Comparison of ENCODE assay signal across 12 mouse cellular contexts in the genomic region with DNA sequence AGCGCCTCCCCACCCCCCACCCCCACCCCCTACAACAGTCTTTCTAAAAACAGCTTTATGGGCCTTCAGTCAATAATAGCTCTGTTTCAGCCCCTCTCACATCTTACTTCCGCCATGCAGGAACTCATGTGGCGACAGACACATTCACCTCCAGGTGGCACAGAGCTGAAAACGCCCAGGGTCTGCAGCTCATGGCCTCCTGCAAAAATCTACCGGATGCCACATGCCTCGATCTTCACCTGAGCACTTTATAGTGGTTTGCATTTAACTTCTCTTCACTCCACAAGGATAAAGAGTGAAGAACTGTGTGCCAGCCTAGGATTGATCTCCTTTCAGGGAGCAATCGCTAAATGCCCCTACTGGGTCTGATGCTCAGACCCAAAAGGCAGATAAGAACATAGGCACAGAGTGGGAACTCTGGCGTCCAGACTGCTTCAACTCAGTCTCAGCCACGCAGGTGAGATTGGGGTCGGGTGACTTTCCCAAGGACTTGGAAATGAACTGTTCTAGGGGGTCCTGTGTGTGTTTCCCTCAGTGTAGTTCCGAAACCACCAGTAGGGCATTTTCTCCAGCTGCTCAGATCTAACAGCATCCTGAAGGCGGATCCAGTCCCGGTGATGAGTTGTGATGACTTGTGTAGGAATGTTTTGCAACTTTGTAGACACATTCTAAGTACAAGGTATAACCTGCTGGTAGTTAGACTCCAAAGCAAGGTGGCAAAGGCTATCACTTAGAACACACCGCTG.
DNase-seq lines count a peak whose midpoint lies in the region; ATAC-seq lines count a peak whose summit lies in the region.
"Had no signal": no experiment of that assay in that cellular context is flagged by ENCODE, and none has a peak within 500 bp of the region (broad histone marks: within the 10 kb centered on the region; RNA-seq: fewer than 3 reads in every experiment).

No protein-coding gene starts in this region.

- peaks cover 9% of the 10 kb centered on the region; the same call in 1 of the 2 replicates for H3K27me3 ChIP-seq in forebrain, embryonic 12.5 days
- no peaks in the 10 kb centered on the region for H3K27me3 ChIP-seq in forebrain, embryonic 14.5 days (replicated peaks; ENCODE audit: control insufficient read depth, insufficient read depth, low read length)
- H3K27me3 ChIP-seq in midbrain, embryonic 12.5 days, result peaks cover 18% of the 10 kb centered on the region
- H3K27me3 ChIP-seq in midbrain, embryonic 11.5 days (ENCODE audit: control insufficient read depth, insufficient read depth, low read length), result no peaks in the 10 kb centered on the region
- no peaks in the 10 kb centered on the region for H3K27me3 ChIP-seq in limb, embryonic 11.5 days (ENCODE audit: control insufficient read depth, insufficient read depth, low read length)
- H3K27me3 ChIP-seq in stomach, embryonic 15.5 days (replicated peaks), result no peaks in the 10 kb centered on the region

- peak overlapping the region; percentile 39; the same call in 1 of the 2 replicates for H3K4me2 ChIP-seq in forebrain, embryonic 12.5 days
- no peak overlapping the region; the same call in 1 of the 2 replicates for H3K4me2 ChIP-seq in forebrain, embryonic 14.5 days (ENCODE audit: low read length)
- 0 out of 2 replicates have a peak overlapping the region, but pooled peaks have one; percentile 34 for H3K4me2 ChIP-seq in midbrain, embryonic 12.5 days (replicated peaks)
- no peak overlapping the region for H3K4me2 ChIP-seq in midbrain, embryonic 11.5 days
- no peak overlapping the region for H3K4me2 ChIP-seq in limb, embryonic 11.5 days (ENCODE audit: low read depth, severe bottlenecking)
- 0 out of 2 replicates have a peak overlapping the region, but pooled peaks have one; percentile 41 for H3K4me2 ChIP-seq in stomach, embryonic 15.5 days

- H3K9me3 ChIP-seq in forebrain, embryonic 12.5 days, result no peaks in the 10 kb centered on the region
- H3K9me3 ChIP-seq in forebrain, embryonic 14.5 days (replicated peaks; ENCODE audit: control insufficient read depth, low read length), result no peaks in the 10 kb centered on the region
- H3K9me3 ChIP-seq in midbrain, embryonic 12.5 days, result no peaks in the 10 kb centered on the region
- no peaks in the 10 kb centered on the region for H3K9me3 ChIP-seq in midbrain, embryonic 11.5 days (ENCODE audit: control insufficient read depth, low read length)
- H3K9me3 ChIP-seq in limb, embryonic 11.5 days (ENCODE audit: control insufficient read depth, low read length), result no peaks in the 10 kb centered on the region
- no peaks in the 10 kb centered on the region for H3K9me3 ChIP-seq in stomach, embryonic 15.5 days

- no peaks in the 10 kb centered on the region for H3K36me3 ChIP-seq in forebrain, embryonic 12.5 days (replicated peaks)
- H3K36me3 ChIP-seq in forebrain, embryonic 14.5 days (ENCODE audit: control insufficient read depth, insufficient read depth, low read length), result no peaks in the 10 kb centered on the region
- no peaks in the 10 kb centered on the region for H3K36me3 ChIP-seq in midbrain, embryonic 12.5 days
- no peaks in the 10 kb centered on the region for H3K36me3 ChIP-seq in midbrain, embryonic 11.5 days (ENCODE audit: control insufficient read depth, insufficient read depth, low read length)
- H3K36me3 ChIP-seq in limb, embryonic 11.5 days (ENCODE audit: control insufficient read depth, insufficient read depth, low read length), result no peaks in the 10 kb centered on the region
- H3K36me3 ChIP-seq in stomach, embryonic 15.5 days, result no peaks in the 10 kb centered on the region
- H3K36me3 ChIP-seq: G1E had no signal

- peaks cover 51% of the 10 kb centered on the region for H3K4me1 ChIP-seq in forebrain, embryonic 12.5 days
- H3K4me1 ChIP-seq in forebrain, embryonic 14.5 days (ENCODE audit: control insufficient read depth, insufficient read depth, low read length), result peaks cover 22% of the 10 kb centered on the region
- H3K4me1 ChIP-seq in midbrain, embryonic 12.5 days, result peaks cover 41% of the 10 kb centered on the region
- H3K4me1 ChIP-seq in midbrain, embryonic 11.5 days (ENCODE audit: control insufficient read depth, insufficient read depth, low read length), result peaks cover 8% of the 10 kb centered on the region
- peaks cover 47% of the 10 kb centered on the region for H3K4me1 ChIP-seq in limb, embryonic 11.5 days (ENCODE audit: control insufficient read depth, insufficient read depth, low read length)
- peaks cover 40% of the 10 kb centered on the region for H3K4me1 ChIP-seq in stomach, embryonic 15.5 days

- H3K27ac ChIP-seq in forebrain, embryonic 12.5 days, result no peak overlapping the region
- H3K27ac ChIP-seq in forebrain, embryonic 14.5 days (ENCODE audit: low read depth, low read length), result no peak overlapping the region
- H3K27ac ChIP-seq in midbrain, embryonic 12.5 days (replicated peaks), result no peak overlapping the region
- H3K27ac ChIP-seq in midbrain, embryonic 11.5 days (ENCODE audit: low read depth, low read length), result no peak overlapping the region
- H3K27ac ChIP-seq in limb, embryonic 11.5 days (replicated peaks; ENCODE audit: low read depth, low read length), result no peak overlapping the region
- peak overlapping the region; percentile 65; the same call in 1 of the 2 replicates for H3K27ac ChIP-seq in stomach, embryonic 15.5 days

- 0 out of 2 replicates have a peak, but pooled peaks have one; percentile 36 for ATAC-seq in forebrain, embryonic 12.5 days (ENCODE audit: low FRiP score)
- no peak for ATAC-seq in forebrain, embryonic 14.5 days
- ATAC-seq in midbrain, embryonic 12.5 days (ENCODE audit: low FRiP score, low read depth), result no peak
- no peak for ATAC-seq in midbrain, embryonic 11.5 days (ENCODE audit: low FRiP score)
- ATAC-seq in limb, embryonic 11.5 days (ENCODE audit: insufficient number of reproducible peaks, low FRiP score, low TSS enrichment, low read depth), result peak; percentile 25; the same call in 1 of the 2 replicates
- ATAC-seq in stomach, embryonic 15.5 days (ENCODE audit: insufficient read depth, low FRiP score, low read depth), result no peak

- WGBS in forebrain, embryonic 12.5 days, result 37% methylated on average over 14 of the region's 14 CpGs
- WGBS in forebrain, embryonic 14.5 days, result 32% methylated on average over 14 of the region's 14 CpGs
- WGBS in midbrain, embryonic 12.5 days, result 45% methylated on average over 14 of the region's 14 CpGs
- WGBS in midbrain, embryonic 11.5 days, result 48% methylated on average over 14 of the region's 14 CpGs
- WGBS in limb, embryonic 11.5 days, result 18% methylated on average over 14 of the region's 14 CpGs
- WGBS in stomach, embryonic 15.5 days, result 42% methylated on average over 14 of the region's 14 CpGs

- no peak overlapping the region for H3K4me3 ChIP-seq in forebrain, embryonic 12.5 days (replicated peaks)
- no peak overlapping the region for H3K4me3 ChIP-seq in forebrain, embryonic 14.5 days (ENCODE audit: low read depth, low read length)
- H3K4me3 ChIP-seq in midbrain, embryonic 12.5 days, result no peak overlapping the region
- H3K4me3 ChIP-seq in midbrain, embryonic 11.5 days (ENCODE audit: low read depth, low read length), result no peak overlapping the region
- no peak overlapping the region for H3K4me3 ChIP-seq in limb, embryonic 11.5 days (ENCODE audit: low read depth, low read length)
- H3K4me3 ChIP-seq in stomach, embryonic 15.5 days (replicated peaks), result no peak overlapping the region

- no peak for DNase-seq in forebrain, embryonic 14.5 days (ENCODE audit: low spot score)
- DNase-seq in midbrain, embryonic 11.5 days (ENCODE audit: low spot score, missing footprints), result no peak
- peak; percentile 53 for DNase-seq in limb, embryonic 11.5 days (ENCODE audit: low spot score)
- DNase-seq in layer of hippocampus, adult 18-20 months (ENCODE audit: low spot score in 2 of 2), result no peak
- DNase-seq in cerebellum, adult 11 months, result no peak
- DNase-seq: cerebellum, postnatal 25 days; gastrocnemius, postnatal 36 days; heart, postnatal 14 days had no signal

- H3K9ac ChIP-seq in forebrain, embryonic 12.5 days, result 0 out of 2 replicates have a peak overlapping the region, but pooled peaks have one; percentile 17
- H3K9ac ChIP-seq in forebrain, embryonic 14.5 days (ENCODE audit: low read length), result no peak overlapping the region
- no peak overlapping the region for H3K9ac ChIP-seq in midbrain, embryonic 12.5 days (replicated peaks)
- H3K9ac ChIP-seq in midbrain, embryonic 11.5 days (ENCODE audit: low read length), result no peak overlapping the region
- H3K9ac ChIP-seq in limb, embryonic 11.5 days (ENCODE audit: low read length), result no peak overlapping the region
- no peak overlapping the region for H3K9ac ChIP-seq in stomach, embryonic 15.5 days

Comparison
In these comparisons a context has a peak if more than half of its experiments do, and no peak if none do; other contexts are left out.
1. ATAC-seq: peak in forebrain, embryonic 12.5 days (single experiment) and limb, embryonic 11.5 days (single experiment); none in forebrain, embryonic 14.5 days (single experiment), midbrain, embryonic 12.5 days (single experiment), midbrain, embryonic 11.5 days (single experiment) and stomach, embryonic 15.5 days (single experiment).
2. H3K4me2 ChIP-seq: peak in forebrain, embryonic 12.5 days (single experiment), midbrain, embryonic 12.5 days (single experiment) and stomach, embryonic 15.5 days (single experiment); none in forebrain, embryonic 14.5 days (single experiment), midbrain, embryonic 11.5 days (single experiment) and limb, embryonic 11.5 days (single experiment).